Mouse (Mus musculus) intestine, embryonic 15.5 days (tissue): ENCODE measurements at regions not wholly inside any gene's neighbourhood (a gene's known extent, or its start where the extent isn't known, plus 50 kb on each side); places are given as distances from the start of the nearest gene placed in this dataset.

Experiments used
- ATAC-seq: fragments of 200-750 bp; cut with Nextera tagmentation; 2 replicates; pipeline ENCODE4 v1.8.0; 2017; ENCODE audit warnings: moderate TSS enrichment, moderate library complexity
- H3K27ac ChIP-seq: fragments of 300-500 bp; sonication (generic); 2 replicates; pipeline ENCODE4 v1.5.1; 2015; ENCODE audit warnings: mild to moderate bottlenecking, inconsistent platforms
- H3K27me3 ChIP-seq: fragments of 300-500 bp; sonication (generic); replicated peaks from 2 replicates; pipeline ENCODE4 v1.6.1; 2015; ENCODE audit warnings: inconsistent platforms
- H3K36me3 ChIP-seq: fragments of 300-500 bp; sonication (generic); 2 replicates; pipeline ENCODE4 v1.6.1; 2015; ENCODE audit warnings: inconsistent platforms
- H3K4me1 ChIP-seq: fragments of 300-500 bp; sonication (generic); replicated peaks from 2 replicates; pipeline ENCODE4 v1.6.1; 2015; ENCODE audit warnings: inconsistent platforms
- H3K4me2 ChIP-seq: fragments of 300-500 bp; sonication (generic); replicated peaks from 2 replicates; pipeline ENCODE4 v1.6.1; 2015; ENCODE audit warnings: mild to moderate bottlenecking, inconsistent platforms
- H3K4me3 ChIP-seq: fragments of 300-500 bp; sonication (generic); replicated peaks from 2 replicates; pipeline ENCODE4 v1.5.1; 2015; ENCODE audit warnings: inconsistent platforms
- H3K9ac ChIP-seq: fragments of 300-500 bp; sonication (generic); 2 replicates; pipeline ENCODE4 v1.6.1; 2015; ENCODE audit warnings: inconsistent platforms
- H3K9me3 ChIP-seq: fragments of 300-500 bp; sonication (generic); 2 replicates; pipeline ENCODE4 v1.6.1; 2016; ENCODE audit warnings: inconsistent platforms
- WGBS: fragments of 180-500 bp; shearing (Covaris S2); methylation state at CpG from one replicate; pipeline ENCODE4 v1.1.7; 2015; 5-methylcytosine and 5-hydroxymethylcytosine counted together

- WGBS = 62% methylated on average over 2 of the region's 2 CpGs
- Histone ChIP-seq H3K27me3 (no peaks in the 10 kb centered on the region), H3K4me2 (no peak overlapping the region), H3K4me3 (no peak overlapping the region), H3K36me3 (no peaks in the 10 kb centered on the region), H3K9ac (no peak overlapping the region), H3K4me1 (no peaks in the 10 kb centered on the region), H3K9me3 (no peaks in the 10 kb centered on the region), H3K27ac (no peak overlapping the region)
- no peak for ATAC-seq
These were observed 140.2 kb upstream of the Gm12728 start for GRCm38 (mm10) chr4:105649447-105649833.

- WGBS = 42% methylated on average over 5 of the region's 5 CpGs
- ATAC-seq = no peak
- no peak overlapping the region for H3K4me2 ChIP-seq
These were observed 133.5 kb upstream of the Gm12728 start for GRCm38 (mm10) chr4:105656071-105656655.

GRCm38 (mm10) chr4:105658581-105658980 lies 131.1 kb upstream of the Gm12728 start:
- no peaks in the 10 kb centered on the region for H3K4me1 ChIP-seq
- no peak for ATAC-seq
- no peaks in the 10 kb centered on the region for H3K9me3 ChIP-seq
- no peak overlapping the region for H3K4me2 ChIP-seq
- H3K27ac ChIP-seq = no peak overlapping the region
- no peak overlapping the region for H3K9ac ChIP-seq
- 68% methylated on average over 3 of the region's 3 CpGs for WGBS
- H3K36me3 ChIP-seq = no peaks in the 10 kb centered on the region
- no peaks in the 10 kb centered on the region for H3K27me3 ChIP-seq
- H3K4me3 ChIP-seq = no peak overlapping the region

More at GRCm38 (mm10) chr4:105656071-105656655, 133.5 kb upstream of the Gm12728 start:
- Histone ChIP-seq H3K4me1 (no peaks in the 10 kb centered on the region), H3K4me3 (no peak overlapping the region), H3K9me3 (no peaks in the 10 kb centered on the region), H3K27me3 (no peaks in the 10 kb centered on the region), H3K36me3 (no peaks in the 10 kb centered on the region), H3K9ac (no peak overlapping the region), H3K27ac (no peak overlapping the region)

- 80% methylated on average over 1 of the region's 1 CpGs for WGBS
- H3K4me3 ChIP-seq = no peak overlapping the region
- H3K4me1 ChIP-seq = no peaks in the 10 kb centered on the region
- no peak overlapping the region for H3K9ac ChIP-seq
- no peak overlapping the region for H3K27ac ChIP-seq
- H3K9me3 ChIP-seq = no peaks in the 10 kb centered on the region
- H3K4me2 ChIP-seq = no peak overlapping the region
- H3K27me3 ChIP-seq = no peaks in the 10 kb centered on the region
- no peaks in the 10 kb centered on the region for H3K36me3 ChIP-seq
- ATAC-seq = no peak
These were observed 113.0 kb upstream of the Gm12728 start for GRCm38 (mm10) chr4:105676690-105677089.

DNA sequence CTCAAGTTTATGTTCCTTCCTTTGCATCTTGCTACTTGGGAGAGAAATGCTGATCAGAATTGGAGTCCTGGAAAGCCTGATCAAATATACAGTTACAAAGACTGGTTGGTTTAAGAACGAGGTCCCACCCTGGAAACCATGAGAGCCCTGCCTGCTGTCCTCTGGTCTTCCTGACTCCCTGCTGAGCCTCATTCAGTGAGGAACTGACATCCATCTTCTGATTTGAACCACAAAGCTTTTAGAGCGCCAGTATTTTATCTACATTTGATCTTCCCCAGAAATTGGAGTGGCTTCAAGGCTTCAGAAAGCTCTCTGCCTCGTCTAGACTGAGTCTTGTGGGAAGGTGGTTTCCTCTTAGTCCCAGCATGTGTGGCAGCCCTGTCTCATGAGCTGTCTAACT lies 99.0 kb upstream of the Gm12728 start:
- no peaks in the 10 kb centered on the region for H3K4me1 ChIP-seq
- H3K36me3 ChIP-seq = no peaks in the 10 kb centered on the region
- ATAC-seq = no peak
- H3K9me3 ChIP-seq = no peaks in the 10 kb centered on the region
- no peak overlapping the region for H3K4me3 ChIP-seq
- H3K27ac ChIP-seq = no peak overlapping the region
- no peak overlapping the region for H3K9ac ChIP-seq
- H3K4me2 ChIP-seq = no peak overlapping the region
- H3K27me3 ChIP-seq = no peaks in the 10 kb centered on the region
- 50% methylated on average over 3 of the region's 3 CpGs for WGBS

DNA sequence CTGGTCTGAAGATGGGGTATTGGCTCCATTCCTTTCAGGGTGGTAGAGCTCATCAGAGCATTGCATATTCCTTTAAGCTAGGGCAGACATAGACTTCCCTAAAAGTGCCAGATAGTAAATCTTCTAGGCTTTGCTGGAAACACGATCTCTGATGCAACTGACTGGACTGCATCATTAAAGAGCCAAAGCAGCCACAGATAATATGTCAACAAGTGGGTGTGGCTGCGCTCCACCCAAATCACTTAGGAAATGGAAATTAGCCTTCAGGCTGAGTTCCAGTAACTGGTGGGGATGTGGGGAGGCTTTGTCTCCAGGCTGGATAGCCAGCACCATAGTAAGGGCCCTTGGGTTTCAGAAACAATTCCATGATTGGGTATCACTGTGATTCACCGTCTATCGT lies 97.3 kb upstream of the Gm12728 start:
- no peaks in the 10 kb centered on the region for H3K27me3 ChIP-seq
- H3K4me1 ChIP-seq = no peaks in the 10 kb centered on the region
- no peak overlapping the region for H3K27ac ChIP-seq
- H3K9me3 ChIP-seq = no peaks in the 10 kb centered on the region
- no peak overlapping the region for H3K9ac ChIP-seq
- H3K36me3 ChIP-seq = no peaks in the 10 kb centered on the region
- 77% methylated on average over 4 of the region's 4 CpGs for WGBS
- H3K4me2 ChIP-seq = no peak overlapping the region
- ATAC-seq = no peak
- H3K4me3 ChIP-seq = no peak overlapping the region

- H3K9ac ChIP-seq = no peak overlapping the region
- ATAC-seq = no peak
- no peak overlapping the region for H3K4me3 ChIP-seq
- H3K9me3 ChIP-seq = no peaks in the 10 kb centered on the region
- no peaks in the 10 kb centered on the region for H3K27me3 ChIP-seq
- H3K27ac ChIP-seq = no peak overlapping the region
- H3K4me1 ChIP-seq = no peaks in the 10 kb centered on the region
- H3K36me3 ChIP-seq = no peaks in the 10 kb centered on the region
- WGBS = 43% methylated on average over 2 of the region's 2 CpGs
- H3K4me2 ChIP-seq = no peak overlapping the region
These were observed 93.8 kb upstream of the Gm12728 start for GRCm38 (mm10) chr4:105695895-105696294.

DNA sequence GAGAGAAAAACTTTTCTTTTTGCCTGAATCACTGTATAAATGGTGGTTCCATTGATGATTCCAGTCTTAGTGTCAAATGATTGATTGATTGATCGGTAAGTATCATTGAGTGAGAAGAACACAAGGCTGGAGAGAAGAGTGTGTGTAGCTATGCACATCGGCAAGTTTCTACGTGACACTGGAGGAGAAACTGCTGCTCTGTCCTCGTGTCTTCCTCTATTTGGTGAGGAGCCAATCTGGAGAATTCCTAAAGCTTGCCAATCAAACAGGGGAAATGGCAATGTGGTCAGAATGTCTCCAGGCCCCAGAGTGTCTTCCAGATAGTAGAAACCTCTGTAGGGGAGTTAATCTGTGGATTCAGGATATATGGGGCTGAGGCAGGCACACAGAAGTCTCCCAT lies 92.5 kb upstream of the Gm12728 start:
- Histone ChIP-seq H3K4me3 (no peak overlapping the region), H3K36me3 (no peaks in the 10 kb centered on the region), H3K4me2 (no peak overlapping the region), H3K27me3 (no peaks in the 10 kb centered on the region), H3K4me1 (no peaks in the 10 kb centered on the region), H3K9me3 (no peaks in the 10 kb centered on the region), H3K27ac (no peak overlapping the region), H3K9ac (no peak overlapping the region)
- 83% methylated on average over 4 of the region's 4 CpGs for WGBS
- ATAC-seq = no peak

GRCm38 (mm10) chr4:105702036-105702435 lies 87.6 kb upstream of the Gm12728 start:
- H3K36me3 ChIP-seq = no peaks in the 10 kb centered on the region
- H3K4me1 ChIP-seq = no peaks in the 10 kb centered on the region
- H3K4me2 ChIP-seq = no peak overlapping the region
- H3K27ac ChIP-seq = no peak overlapping the region
- 78% methylated on average over 3 of the region's 3 CpGs for WGBS
- no peaks in the 10 kb centered on the region for H3K9me3 ChIP-seq
- no peaks in the 10 kb centered on the region for H3K27me3 ChIP-seq
- no peak overlapping the region for H3K9ac ChIP-seq
- no peak for ATAC-seq
- H3K4me3 ChIP-seq = no peak overlapping the region

GRCm38 (mm10) chr4:105703408-105703807 lies 86.3 kb upstream of the Gm12728 start:
- Histone ChIP-seq H3K4me2 (no peak overlapping the region), H3K4me1 (no peaks in the 10 kb centered on the region), H3K9me3 (no peaks in the 10 kb centered on the region), H3K9ac (no peak overlapping the region), H3K27ac (no peak overlapping the region), H3K36me3 (no peaks in the 10 kb centered on the region), H3K27me3 (no peaks in the 10 kb centered on the region), H3K4me3 (no peak overlapping the region)
- WGBS = 71% methylated on average over 3 of the region's 3 CpGs
- no peak for ATAC-seq

DNA sequence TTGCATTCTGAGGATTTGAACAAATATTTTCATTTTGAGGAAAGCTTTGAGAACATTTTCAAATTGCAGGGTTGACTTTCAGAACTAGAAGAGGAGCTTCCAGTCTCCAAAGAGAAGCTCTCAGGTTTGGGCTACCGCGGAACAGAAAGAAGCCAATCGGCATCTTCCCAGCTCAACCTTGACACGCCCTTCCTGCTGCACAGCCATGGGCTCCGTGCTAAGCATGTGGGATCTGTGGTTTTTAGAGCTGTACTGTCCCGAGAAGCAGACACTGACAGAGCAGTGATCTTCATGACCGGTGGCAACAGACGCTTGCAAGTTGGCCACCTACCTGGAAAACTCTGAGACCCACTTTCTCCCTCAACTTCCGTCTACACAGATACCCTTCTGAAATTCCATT lies 85.4 kb upstream of the Gm12728 start:
- WGBS = 88% methylated on average over 9 of the region's 9 CpGs
- Histone ChIP-seq H3K4me2 (no peak overlapping the region), H3K36me3 (no peaks in the 10 kb centered on the region), H3K9ac (no peak overlapping the region), H3K27me3 (no peaks in the 10 kb centered on the region), H3K4me1 (no peaks in the 10 kb centered on the region), H3K4me3 (no peak overlapping the region), H3K27ac (no peak overlapping the region), H3K9me3 (no peaks in the 10 kb centered on the region)
- ATAC-seq = no peak

GRCm38 (mm10) chr4:105705996-105706395 lies 83.7 kb upstream of the Gm12728 start:
- no peaks in the 10 kb centered on the region for H3K36me3 ChIP-seq
- no peak overlapping the region for H3K27ac ChIP-seq
- H3K9ac ChIP-seq = no peak overlapping the region
- no peaks in the 10 kb centered on the region for H3K27me3 ChIP-seq
- WGBS = 56% methylated on average over 6 of the region's 6 CpGs
- H3K4me2 ChIP-seq = no peak overlapping the region
- no peaks in the 10 kb centered on the region for H3K4me1 ChIP-seq
- no peaks in the 10 kb centered on the region for H3K9me3 ChIP-seq
- no peak overlapping the region for H3K4me3 ChIP-seq
- no peak for ATAC-seq

DNA sequence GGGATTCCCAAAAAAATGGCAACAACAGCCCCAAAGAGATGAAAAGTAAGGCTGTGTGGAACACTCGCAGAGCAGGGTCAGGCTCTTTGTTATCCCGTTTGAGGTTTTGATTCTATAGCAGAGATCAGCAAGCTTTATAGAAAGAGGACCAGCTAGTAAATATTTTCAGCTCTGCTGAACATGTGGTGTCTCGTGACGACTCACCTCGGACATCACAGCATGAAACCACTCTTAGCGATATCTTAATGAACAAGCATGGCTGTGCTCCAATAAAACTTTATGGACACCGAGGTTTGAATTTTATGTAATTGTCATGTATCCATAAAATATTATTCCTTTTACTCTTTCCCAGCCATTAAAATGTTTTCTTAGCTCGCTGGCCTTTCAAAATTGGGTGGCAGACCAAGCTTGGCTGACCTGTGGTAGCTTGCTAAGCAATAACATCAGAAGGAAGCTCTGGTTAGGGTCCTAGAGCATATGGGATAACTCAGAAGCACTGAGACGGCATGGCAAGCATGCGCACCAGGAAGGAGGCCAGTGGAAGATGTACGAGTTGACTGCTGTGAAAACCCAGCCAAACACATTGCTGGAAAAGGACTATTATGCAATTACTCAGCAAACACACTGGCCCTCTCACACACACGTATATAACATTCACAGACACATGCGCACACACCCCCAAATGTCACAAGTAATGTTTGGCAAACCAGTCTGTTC lies 81.4 kb upstream of the Gm12728 start:
- H3K4me3 ChIP-seq = no peak overlapping the region
- no peaks in the 10 kb centered on the region for H3K4me1 ChIP-seq
- WGBS = 65% methylated on average over 13 of the region's 13 CpGs
- H3K27me3 ChIP-seq = no peaks in the 10 kb centered on the region
- ATAC-seq = no peak
- no peaks in the 10 kb centered on the region for H3K36me3 ChIP-seq
- H3K4me2 ChIP-seq = no peak overlapping the region
- no peaks in the 10 kb centered on the region for H3K9me3 ChIP-seq
- H3K9ac ChIP-seq = no peak overlapping the region
- H3K27ac ChIP-seq = no peak overlapping the region
